Mouse (Mus musculus) CH12.LX (cell line): Measurements from ENCODE around the gene Saa1. TPM values are rescaled to one million over a fixed set of nuclear protein-coding genes. Genes with fewer than 3 reads are reported as not detected.
A peak's percentile ranks its signal among the peaks of the same experiment; 100 is the strongest.

Source experiments
- DNase-seq: peaks from one replicate; pipeline ENCODE4 v3.0.0-alpha.2; 2013; ENCODE audit errors: extremely low read depth
- H3K27ac ChIP-seq: 2 replicates; pipeline ENCODE4 v1.5.1; 2012; ENCODE audit warnings: low read depth, mild to moderate bottlenecking, control low read depth, moderate library complexity; ENCODE audit not compliant: insufficient read depth
- H3K27me3 ChIP-seq: replicated peaks from 2 replicates; pipeline ENCODE3; 2012; ENCODE audit warnings: inconsistent platforms
- H3K36me3 ChIP-seq, 2 experiments: replicated peaks in 1 of 2; 2 replicates each; pipeline versions ENCODE3 to v1.6.1; 2012; ENCODE audit warnings: inconsistent platforms in 1 of 2, low read length in 1 of 2, mild to moderate bottlenecking in 1 of 2, mixed read lengths in 1 of 2, moderate library complexity in 1 of 2; ENCODE audit not compliant: control insufficient read depth in 1 of 2, insufficient read depth in 1 of 2
- H3K4me1 ChIP-seq, 2 experiments: 2 replicates each; pipeline ENCODE4 v1.6.1; 2012; ENCODE audit warnings: inconsistent platforms in 1 of 2, moderate library complexity in 1 of 2; ENCODE audit not compliant: insufficient read depth in 2 of 2, control insufficient read depth in 1 of 2
- H3K4me2 ChIP-seq: 2 replicates; pipeline ENCODE4 v1.6.1; 2012; ENCODE audit warnings: low read depth, mild to moderate bottlenecking, control low read depth; ENCODE audit not compliant: poor library complexity, insufficient read depth, severe bottlenecking
- H3K4me3 ChIP-seq, 3 experiments: fragments of 150-350 bp in 1 of 3; sonication (generic) in 1 of 3; replicated peaks in 1 of 3; 2 replicates each; pipeline versions ENCODE3 to v1.5.1; 2011 to 2012; ENCODE audit warnings: low read depth in 2 of 3, low read length in 2 of 3, mild to moderate bottlenecking in 2 of 3, moderate library complexity in 2 of 3, control low read depth in 1 of 3, improper control_type of control experiment in 1 of 3, inconsistent platforms in 1 of 3, mixed read lengths in 1 of 3; ENCODE audit not compliant: poor library complexity in 1 of 3
- H3K79me2 ChIP-seq: replicated peaks from 2 replicates; pipeline ENCODE4 v1.6.1; 2012; ENCODE audit warnings: mild to moderate bottlenecking, moderate library complexity; ENCODE audit not compliant: control insufficient read depth, poor library complexity, insufficient read depth, severe bottlenecking; ENCODE audit errors: extremely low read depth
- H3K9ac ChIP-seq: 2 replicates; pipeline ENCODE4 v1.6.1; 2012; ENCODE audit warnings: low read depth, mild to moderate bottlenecking, control low read depth, moderate library complexity; ENCODE audit not compliant: insufficient read depth
- H3K9me3 ChIP-seq: replicated peaks from 2 replicates; pipeline ENCODE3; 2012; ENCODE audit warnings: low read length, inconsistent platforms, mixed read lengths
- BHLHE40 ChIP-seq: IDR thresholded peaks from 2 replicates; pipeline ENCODE4 v1.6.1; 2011; ENCODE audit warnings: mild to moderate bottlenecking, low read depth, low read length, improper control_type of control experiment
- CHD1 ChIP-seq: IDR thresholded peaks from 2 replicates; pipeline ENCODE4 v1.6.1; 2012; ENCODE audit warnings: low read depth, low read length, improper control_type of control experiment, inconsistent platforms
- CHD2 ChIP-seq: IDR thresholded peaks from 2 replicates; pipeline ENCODE4 v1.6.1; 2011; ENCODE audit warnings: low read length, improper control_type of control experiment
- CTCF ChIP-seq, 2 experiments: IDR thresholded peaks in 1 of 2; conservative IDR thresholded peaks in 1 of 2; 2 replicates each; pipeline ENCODE4 v1.5.1; 2011 to 2012; ENCODE audit warnings: low read depth in 2 of 2, low read length in 2 of 2, improper control_type of control experiment in 1 of 2, inconsistent platforms in 1 of 2, mild to moderate bottlenecking in 1 of 2, moderate library complexity in 1 of 2
- E2F4 ChIP-seq: IDR thresholded peaks from 2 replicates; pipeline ENCODE4 v1.6.1; 2011; ENCODE audit warnings: low read depth, low read length, improper control_type of control experiment; ENCODE audit not compliant: insufficient replicate concordance
- HCFC1 ChIP-seq: IDR thresholded peaks from 2 replicates; pipeline ENCODE4 v1.6.1; 2012; ENCODE audit warnings: low read depth, mild to moderate bottlenecking, inconsistent platforms, low read length, improper control_type of control experiment
- IRF4 ChIP-seq: IDR thresholded peaks from 2 replicates; pipeline ENCODE4 v1.6.1; 2014; ENCODE audit warnings: low read depth, mild to moderate bottlenecking, inconsistent platforms, low read length, improper control_type of control experiment
- JUN ChIP-seq: IDR thresholded peaks from 2 replicates; pipeline ENCODE4 v1.6.1; 2011; ENCODE audit warnings: low read depth, mild to moderate bottlenecking, low read length, improper control_type of control experiment, moderate library complexity; ENCODE audit not compliant: insufficient read depth
- JUND ChIP-seq: conservative IDR thresholded peaks from 2 replicates; pipeline ENCODE4 v1.6.1; 2011; ENCODE audit warnings: low read depth, low read length, improper control_type of control experiment
- MAX ChIP-seq: IDR thresholded peaks from 2 replicates; pipeline ENCODE4 v1.6.1; 2011; ENCODE audit warnings: low read length, improper control_type of control experiment
- MAZ ChIP-seq: IDR thresholded peaks from 2 replicates; pipeline ENCODE4 v1.6.1; 2012; ENCODE audit warnings: low read depth, mild to moderate bottlenecking, inconsistent platforms, low read length, improper control_type of control experiment, moderate library complexity
- MEF2A ChIP-seq: IDR thresholded peaks from 2 replicates; pipeline ENCODE4 v1.6.1; 2014; ENCODE audit warnings: low read depth, mild to moderate bottlenecking, inconsistent platforms, low read length, improper control_type of control experiment, borderline replicate concordance
- MXI1 ChIP-seq: IDR thresholded peaks from 2 replicates; pipeline ENCODE4 v1.6.1; 2011; ENCODE audit warnings: mild to moderate bottlenecking, low read depth, low read length, improper control_type of control experiment
- MYC ChIP-seq: IDR thresholded peaks from 2 replicates; pipeline ENCODE4 v1.6.1; 2011; ENCODE audit warnings: low read depth, mild to moderate bottlenecking, improper control_type of control experiment, low read length
- NRF1 ChIP-seq: IDR thresholded peaks from 2 replicates; pipeline ENCODE4 v1.6.1; 2014; ENCODE audit warnings: low read depth, mild to moderate bottlenecking, inconsistent platforms, low read length, improper control_type of control experiment, moderate library complexity
- PAX5 ChIP-seq: IDR thresholded peaks from 2 replicates; pipeline ENCODE4 v1.6.1; 2012; ENCODE audit warnings: low read length, inconsistent platforms, mixed read lengths
- POLR2A ChIP-seq: IDR thresholded peaks from 2 replicates; pipeline ENCODE4 v1.6.1; 2011; ENCODE audit warnings: low read depth, mild to moderate bottlenecking, improper control_type of control experiment, low read length
- POLR2AphosphoS2 ChIP-seq: IDR thresholded peaks from 2 replicates; pipeline ENCODE4 v1.6.1; 2011; ENCODE audit warnings: low read depth, low read length, improper control_type of control experiment
- RAD21 ChIP-seq: IDR thresholded peaks from 2 replicates; pipeline ENCODE4 v1.6.1; 2011; ENCODE audit warnings: low read depth, mild to moderate bottlenecking, low read length, improper control_type of control experiment, moderate library complexity
- RCOR1 ChIP-seq: conservative IDR thresholded peaks from 2 replicates; pipeline ENCODE4 v1.6.1; 2012; ENCODE audit warnings: low read depth, mild to moderate bottlenecking, inconsistent platforms, low read length, improper control_type of control experiment
- SMC3 ChIP-seq: IDR thresholded peaks from 2 replicates; pipeline ENCODE4 v1.6.1; 2011; ENCODE audit warnings: low read depth, low read length, improper control_type of control experiment
- TBP ChIP-seq: conservative IDR thresholded peaks from 2 replicates; pipeline ENCODE4 v1.6.1; 2011; ENCODE audit warnings: low read depth, low read length, improper control_type of control experiment
- UBTF ChIP-seq: IDR thresholded peaks from 2 replicates; pipeline ENCODE4 v1.6.1; 2012; ENCODE audit warnings: low read depth, mild to moderate bottlenecking, inconsistent platforms, low read length, improper control_type of control experiment, moderate library complexity
- USF2 ChIP-seq: conservative IDR thresholded peaks from 2 replicates; pipeline ENCODE4 v1.6.1; 2011; ENCODE audit warnings: low read depth, low read length, improper control_type of control experiment
- ZMIZ1 ChIP-seq: IDR thresholded peaks from 2 replicates; pipeline ENCODE4 v1.6.1; 2012; ENCODE audit warnings: low read depth, mild to moderate bottlenecking, inconsistent platforms, low read length, improper control_type of control experiment
- ZNF384 ChIP-seq: IDR thresholded peaks from 2 replicates; pipeline ENCODE4 v1.6.1; 2012; ENCODE audit warnings: low read depth, low read length, improper control_type of control experiment, inconsistent platforms
- dilution Hi-C: fragments of 300-500 bp; cut with MboI; formaldehyde crosslinking; loops from 2 replicates; pipeline ENCODE4 v1.14.3; 2020; ENCODE audit warnings: low sequenced_read_pairs; ENCODE audit not compliant: extremely low pct_unique_long_range_greater_than_20kb, extremely low pct_ligation_motif_present
- in situ Hi-C: fragments of 300-500 bp; cut with MboI; formaldehyde crosslinking; loops from 3 replicates; pipeline ENCODE4 v1.14.3; 2019; ENCODE audit warnings: low sequenced_read_pairs, low pct_ligation_motif_present, low pct_unique_long_range_greater_than_20kb, mixed read lengths
- polyA plus RNA-seq: library from polyadenylated mRNA; unstranded; fragments of >175 nt; gene quantifications from 2 replicates; pipeline ENCODE4 v1.2.1, GENCODE M21; 2012; ENCODE audit warnings: low read depth; ENCODE audit not compliant: insufficient read length
- total RNA-seq, 2 experiments: library from RNA; depleted of rRNA; stranded (reverse); fragments of 300-350 nt in 1 of 2; fragments of >200 nt in 1 of 2; gene quantifications; 2 replicates each; pipeline ENCODE4 v1.2.3; 2012 to 2014

Saa1 gene
- total and polyA plus RNA-seq, 3 experiments = not detected

- no peak overlapping the region for H3K4me2 ChIP-seq
- no peak overlapping the region for H3K27ac ChIP-seq
- H3K4me1 ChIP-seq = peaks cover 8 to 28% of the 10 kb centered on the region in 2 experiments; a peak in 3 of 4 replicates
- H3K9me3 ChIP-seq = no peaks in the 10 kb centered on the region
- in situ Hi-C loops (no loop called here), dilution Hi-C loops (no loop called here)
- no peaks in the 10 kb centered on the region for H3K79me2 ChIP-seq
- H3K9ac ChIP-seq = no peak overlapping the region
- TF ChIP-seq USF2 (no peak), BHLHE40 (no peak), CTCF (conservative IDR thresholded peaks at IDR 0.05 in 1 of 2, IDR thresholded peaks at IDR 0.05 in 1 of 2; ENCODE audit: low read depth in 2 of 2, low read length in 2 of 2) (no peak), MYC (no peak), MEF2A (no peak), UBTF (no peak)
- no peaks in the 10 kb centered on the region for H3K27me3 ChIP-seq
- no peak overlapping the region for H3K4me3 ChIP-seq
- H3K36me3 ChIP-seq = no peaks in the 10 kb centered on the region
- no peak for DNase-seq
Measured at GRCm38 (mm10) chr7:46716897-46717296, 25.9 kb downstream of the Saa1 start.

- H3K4me3 ChIP-seq = no peak within 1 kb of the TSS
- in situ Hi-C loops = no loop called here
- no peaks in the 10 kb centered on the region for H3K27me3 ChIP-seq
- H3K9me3 ChIP-seq = no peaks in the 10 kb centered on the region
- H3K36me3 ChIP-seq = no peaks in the 10 kb centered on the region
- H3K9ac ChIP-seq = no peak within 1 kb of the TSS
- peaks cover 3 to 32% of the 10 kb centered on the region in 2 experiments; a peak in 3 of 4 replicates for H3K4me1 ChIP-seq
- peak within 1 kb of the TSS; percentile 66; the same call in 1 of the 2 replicates for H3K4me2 ChIP-seq
- DNase-seq = no peak
- no peaks in the 10 kb centered on the region for H3K79me2 ChIP-seq
- dilution Hi-C loops = no loop called here
- H3K27ac ChIP-seq = no peak within 1 kb of the TSS
- TF ChIP-seq MXI1 (no peak), RCOR1 (no peak), MAZ (no peak), IRF4 (no peak)
Measured at GRCm38 (mm10) chr7:46715600-46715999, 27.2 kb downstream of the Saa1 start, which contains the start of gene Saa3. TSS of gene Saa3 (minus strand) at chr7:46715700.

GRCm38 (mm10) chr7:46714518-46714917 is 28.3 kb downstream of the Saa1 start:
- no peaks in the 10 kb centered on the region for H3K27me3 ChIP-seq
- peak; percentile 80 for DNase-seq
- dilution Hi-C loops = no loop called here
- H3K4me2 ChIP-seq = peak overlapping the region; percentile 66
- 0 out of 2 replicates have a peak, but pooled peaks cover 2% of the 10 kb centered on the region for H3K79me2 ChIP-seq
- H3K36me3 ChIP-seq = no peaks in the 10 kb centered on the region
- no peak overlapping the region for H3K27ac ChIP-seq
- H3K9ac ChIP-seq = no peak overlapping the region
- peaks cover 3 to 24% of the 10 kb centered on the region in 2 experiments; a peak in 3 of 4 replicates for H3K4me1 ChIP-seq
- H3K4me3 ChIP-seq = no peak overlapping the region
- H3K9me3 ChIP-seq = no peaks in the 10 kb centered on the region
- in situ Hi-C loops = loop anchor here (5.0 kb wide), 1 partner anchor 53 kb away; no protein-coding TSS in a partner anchor
- TF ChIP-seq BHLHE40 (peak; percentile 32; the same call in 1 of the 2 replicates), MAX (no peak), TBP (no peak), MXI1 (no peak), POLR2A (no peak), RAD21 (peak; percentile 80), NRF1 (no peak), SMC3 (peak; percentile 88), POLR2AphosphoS2 (no peak), ZNF384 (peak; percentile 70; the same call in 1 of the 2 replicates), IRF4 (0 out of 2 replicates have a peak, but pooled peaks have one; percentile 42), CHD1 (no peak), PAX5 (no peak), JUND (no peak), MAZ (no peak), HCFC1 (no peak), JUN (no peak), ZMIZ1 (no peak), CHD2 (no peak), E2F4 (no peak)
